Mouse (Mus musculus): Measurements from ENCODE around the gene Rabgap1l.
"Not testable (repeated sequence)": the region's sequence is repeated elsewhere in the genome, so short reads cannot be mapped to it uniquely, and the experiment has no call there.

Rabgap1l gene

DNA sequence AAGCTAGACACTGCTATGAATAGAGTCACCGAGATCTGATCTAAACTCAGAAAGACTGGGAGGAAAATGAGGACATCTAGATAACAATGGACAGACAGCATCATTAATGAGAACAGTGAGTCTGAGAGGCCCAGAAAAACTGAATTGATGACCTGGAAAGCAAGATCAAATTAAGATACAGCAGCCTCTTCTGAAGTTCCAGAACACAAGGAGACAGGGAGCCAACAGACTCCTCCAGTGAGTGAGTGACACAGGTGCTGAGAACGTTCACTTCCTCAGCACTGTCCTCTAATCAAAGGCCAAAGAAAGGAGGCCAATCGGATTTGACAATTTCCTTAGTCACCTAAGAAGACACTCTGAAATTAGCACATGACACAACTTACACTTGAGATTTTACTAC is 307.3 kb downstream of the Rabgap1l start:
- no peak for DNase-seq (ENCODE audit: low spot score)

- DNase-seq (ENCODE audit: low spot score), result no peak
Observed at GRCm38 (mm10) chr1:160485028-160485427, 308.0 kb downstream of the Rabgap1l start.

- DNase-seq (ENCODE audit: low spot score), result no peak
Observed at GRCm38 (mm10) chr1:160481643-160482042, 311.4 kb downstream of the Rabgap1l start.

DNA sequence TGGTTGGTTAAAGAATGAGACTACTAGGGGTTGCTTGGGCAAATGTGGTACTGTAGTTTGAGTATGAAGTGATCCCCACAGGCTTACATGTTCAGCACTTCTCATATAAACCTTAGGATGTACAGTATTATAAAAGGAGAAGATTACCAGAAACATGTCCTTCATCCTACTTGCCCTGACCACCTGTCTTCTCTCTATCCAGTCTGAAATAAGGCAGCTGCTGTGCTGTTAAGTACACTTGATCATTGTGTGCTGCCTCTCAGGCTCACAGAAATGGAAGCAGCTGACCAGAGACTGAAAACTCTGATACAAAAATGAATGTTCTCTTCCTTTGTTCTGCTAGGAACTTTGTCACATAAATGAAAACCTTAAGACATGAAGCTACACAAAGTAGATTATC is 325.6 kb downstream of the Rabgap1l start:
- no peak for DNase-seq (ENCODE audit: low spot score)

DNA sequence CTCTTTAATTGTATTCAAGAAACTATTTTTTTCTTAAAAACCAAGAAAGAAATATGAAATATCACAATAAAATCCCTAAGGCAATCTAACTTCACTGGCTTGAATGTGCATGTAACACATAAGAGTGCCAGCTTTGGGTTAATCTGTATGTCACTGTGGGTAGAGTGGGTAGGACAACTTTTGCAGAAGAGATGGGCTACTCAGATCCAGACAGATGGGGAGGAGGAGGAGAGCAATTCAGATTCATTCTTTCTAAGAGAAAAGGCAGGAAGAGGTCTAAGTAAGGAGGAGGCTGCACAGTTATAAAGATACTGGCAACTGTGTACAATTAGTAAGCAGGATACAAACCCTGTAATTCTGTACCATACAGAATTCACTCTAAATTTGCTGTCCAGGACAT is 327.8 kb downstream of the Rabgap1l start:
- no peak for DNase-seq (ENCODE audit: low spot score)

GRCm38 (mm10) chr1:160464148-160464547 is 328.9 kb downstream of the Rabgap1l start:
- no peak for DNase-seq (ENCODE audit: low spot score)

DNA sequence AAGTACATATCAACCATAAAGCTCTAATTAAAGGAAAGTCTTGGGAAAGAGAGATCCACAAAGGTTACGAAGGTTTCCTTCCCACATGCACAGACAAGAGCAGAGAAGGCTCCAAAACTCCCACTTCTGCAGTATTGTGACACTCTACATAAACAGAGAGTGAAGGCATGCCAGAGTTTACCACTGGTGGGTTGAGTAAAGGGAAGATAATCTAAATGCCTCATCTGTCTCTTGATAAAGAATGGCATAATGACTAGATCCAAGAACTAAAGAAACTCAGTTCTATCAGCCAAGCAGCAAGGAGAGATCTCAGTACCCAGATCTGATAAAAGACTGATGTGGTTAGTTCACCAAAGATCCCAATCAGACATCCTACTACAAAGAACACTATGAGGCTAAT is 332.7 kb downstream of the Rabgap1l start:
- no peak for DNase-seq (ENCODE audit: low spot score)

GRCm38 (mm10) chr1:160451663-160452062 is 341.3 kb downstream of the Rabgap1l start:
- no peak for DNase-seq (ENCODE audit: low spot score)

GRCm38 (mm10) chr1:160448681-160449080 is 344.3 kb downstream of the Rabgap1l start:
- no peak for DNase-seq (ENCODE audit: low spot score)

DNA sequence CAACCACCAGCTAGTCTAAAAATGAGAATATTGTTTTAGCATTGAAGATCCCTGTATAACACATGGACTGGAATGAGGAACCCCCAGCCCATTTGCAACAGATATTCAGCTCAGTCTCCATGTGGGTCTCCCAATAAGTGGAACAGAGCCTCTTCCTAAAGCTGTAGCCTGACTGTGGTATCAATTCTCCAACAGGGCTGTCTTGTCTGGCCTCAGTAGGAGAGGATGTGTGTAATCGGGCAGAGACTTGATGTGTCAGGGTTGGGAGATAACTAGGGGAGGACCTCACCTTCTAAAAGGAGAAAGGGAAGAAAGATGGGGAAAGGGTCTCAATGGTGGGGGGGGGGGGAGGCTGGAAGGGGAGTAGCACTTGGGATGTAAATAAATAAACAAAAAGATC is 346.2 kb downstream of the Rabgap1l start:
- no peak for DNase-seq (ENCODE audit: low spot score)

DNA sequence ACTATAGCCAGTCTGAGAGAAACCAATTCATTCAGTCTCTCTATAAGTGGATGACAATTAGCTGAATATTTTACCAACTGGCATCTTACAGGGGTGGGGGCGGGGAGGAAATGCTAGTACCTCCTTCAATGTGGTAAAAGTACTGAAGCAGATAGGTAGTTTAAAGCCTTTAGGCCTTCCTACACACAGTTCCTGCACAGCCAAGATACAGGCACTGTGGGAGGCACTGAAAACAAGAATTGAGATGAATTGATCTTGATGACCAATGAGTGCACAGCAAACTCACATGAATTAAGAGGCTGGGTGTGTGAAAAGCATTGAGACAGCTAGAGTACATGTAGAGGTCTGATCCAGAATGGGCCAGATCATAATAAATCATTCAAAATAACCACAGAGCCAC is 349.5 kb downstream of the Rabgap1l start:
- no peak for DNase-seq (ENCODE audit: low spot score)

- DNase-seq (ENCODE audit: low spot score), result no peak
Observed at GRCm38 (mm10) chr1:160441679-160442078, 351.3 kb downstream of the Rabgap1l start.

DNA sequence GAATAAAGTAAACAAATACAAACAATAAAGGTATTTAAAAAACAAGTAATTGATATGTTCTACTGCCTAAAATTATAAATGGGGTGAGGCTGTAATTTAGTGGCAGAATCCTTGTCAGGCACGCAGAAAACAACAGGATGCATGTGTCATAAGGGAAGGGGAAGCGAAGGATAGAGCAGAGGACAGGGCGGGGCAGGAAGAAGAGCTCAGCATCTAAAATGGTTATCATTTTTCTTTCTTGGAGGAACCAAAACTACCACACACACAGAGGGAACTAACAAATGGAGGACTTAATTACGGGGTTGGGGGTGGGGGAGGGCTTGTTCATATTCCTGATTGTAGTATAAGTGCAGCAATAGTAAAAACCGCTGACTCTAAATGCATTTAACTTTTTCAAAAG is 351.9 kb downstream of the Rabgap1l start:
- no peak for DNase-seq (ENCODE audit: low spot score)

- DNase-seq (ENCODE audit: low spot score), result no peak
Observed at GRCm38 (mm10) chr1:160438820-160439219, 354.2 kb downstream of the Rabgap1l start.

GRCm38 (mm10) chr1:160417196-160417854 is 375.7 kb downstream of the Rabgap1l start:
- no peak for DNase-seq (ENCODE audit: low spot score)

DNA sequence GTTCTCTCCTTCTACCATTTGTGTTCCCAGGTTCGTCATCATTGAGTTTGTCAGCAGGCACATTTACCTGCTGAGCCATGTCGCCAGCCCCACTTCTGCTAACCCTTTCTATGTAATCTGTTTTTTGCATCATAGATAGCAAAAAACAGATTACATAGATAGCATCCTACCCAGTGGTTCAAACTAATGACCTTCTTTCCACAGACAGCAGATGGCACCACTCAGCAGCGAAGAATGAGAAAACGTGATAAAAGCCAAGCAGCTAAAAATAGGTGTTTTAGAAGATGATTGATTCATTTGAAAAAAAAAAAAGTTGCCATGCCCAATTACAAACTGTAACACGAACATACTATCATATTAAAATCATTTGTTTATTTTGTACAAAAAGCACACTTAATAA is 382.2 kb downstream of the Rabgap1l start:
- peak; percentile 45 for DNase-seq (ENCODE audit: low spot score)

- not testable (repeated sequence) for DNase-seq (ENCODE audit: low spot score)
Observed at GRCm38 (mm10) chr1:160409689-160410088, 383.3 kb downstream of the Rabgap1l start.

GRCm38 (mm10) chr1:160409123-160409522 is 383.9 kb downstream of the Rabgap1l start:
- DNase-seq (ENCODE audit: low spot score), result no peak

DNA sequence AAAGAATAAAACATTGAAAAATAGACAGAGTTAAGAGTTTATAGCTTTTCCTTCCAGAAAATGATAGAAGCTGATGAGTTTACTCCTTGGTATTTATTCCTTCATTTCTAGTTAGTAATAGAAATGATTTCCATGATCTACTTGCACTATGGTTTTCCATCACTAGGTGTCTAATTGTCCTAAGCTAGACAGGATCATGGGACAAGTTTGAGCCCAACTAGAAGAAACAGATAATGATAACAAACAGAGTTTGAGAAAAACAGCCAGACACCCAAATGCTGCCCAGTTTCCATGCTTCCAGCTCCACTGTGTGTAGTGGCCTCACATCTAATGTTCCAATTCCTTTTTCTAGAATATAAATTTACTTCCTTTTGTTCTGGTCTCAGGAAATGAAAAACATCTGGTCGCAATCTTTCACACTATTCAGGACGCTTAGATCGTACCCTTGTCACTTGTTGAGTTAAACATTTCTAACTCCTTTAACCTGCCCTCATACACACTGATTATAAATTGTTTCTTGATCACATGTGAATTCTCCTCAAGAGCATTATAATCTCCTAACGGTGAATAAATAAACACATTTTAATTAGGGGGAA is 384.6 kb downstream of the Rabgap1l start:
- peak; percentile 58 for DNase-seq (ENCODE audit: low spot score)

- peak; percentile 73 for DNase-seq (ENCODE audit: low spot score)
Observed at GRCm38 (mm10) chr1:160399428-160399827, 393.6 kb downstream of the Rabgap1l start.

GRCm38 (mm10) chr1:160397037-160397436 is 396.0 kb downstream of the Rabgap1l start:
- DNase-seq (ENCODE audit: low spot score), result no peak

GRCm38 (mm10) chr1:160387446-160387845 is 405.6 kb downstream of the Rabgap1l start:
- DNase-seq (ENCODE audit: low spot score), result no peak

GRCm38 (mm10) chr1:160378367-160378766 is 414.6 kb downstream of the Rabgap1l start:
- DNase-seq (ENCODE audit: low spot score), result no peak
